Mouse (Mus musculus): Measurements from ENCODE around the gene Spryd3. TPM values are rescaled to one million over a fixed set of nuclear protein-coding genes. Genes with fewer than 3 reads are reported as not detected.
A peak's percentile ranks its signal among the peaks of the same experiment; 100 is the strongest.

Gene Spryd3
- polyA plus RNA-seq, 1 experiment: 46.6 TPM

GRCm38 (mm10) chr15:102105764-102106730 lies 30.0 kb downstream of the Spryd3 start:
- Histone ChIP-seq H3K27ac (ENCODE audit: control insufficient read depth, insufficient read depth, low read depth, low read length) (no peak overlapping the region), H3K4me3 (ENCODE audit: control insufficient read depth, low read depth, low read length) (no peak overlapping the region; the same call in 1 of the 2 replicates), H3K27me3 (ENCODE audit: control insufficient read depth, insufficient read depth, low read length) (no peaks in the 10 kb centered on the region), H3K36me3 (ENCODE audit: control insufficient read depth, insufficient read depth, low read length) (no peaks in the 10 kb centered on the region), H3K4me1 (ENCODE audit: control insufficient read depth, insufficient read depth, low read length) (peaks cover 16% of the 10 kb centered on the region)
- no peak for TF ChIP-seq CTCF (IDR thresholded peaks at IDR 0.05; ENCODE audit: control insufficient read depth, insufficient read depth, insufficient replicate concordance, low read depth, low read length)
- TF ChIP-seq POLR2A (IDR thresholded peaks at IDR 0.05; ENCODE audit: control insufficient read depth, low read depth, low read length): no peak

- H3K4me1 ChIP-seq (ENCODE audit: control insufficient read depth, insufficient read depth, low read length): peaks cover 16% of the 10 kb centered on the region
- no peaks in the 10 kb centered on the region for H3K27me3 ChIP-seq (ENCODE audit: control insufficient read depth, insufficient read depth, low read length)
- TF ChIP-seq CTCF (IDR thresholded peaks at IDR 0.05; ENCODE audit: control insufficient read depth, insufficient read depth, insufficient replicate concordance, low read depth, low read length): no peak
- TF ChIP-seq POLR2A (IDR thresholded peaks at IDR 0.05; ENCODE audit: control insufficient read depth, low read depth, low read length): no peak
- no peaks in the 10 kb centered on the region for H3K36me3 ChIP-seq (ENCODE audit: control insufficient read depth, insufficient read depth, low read length)
- peak overlapping the region; percentile 39; the same call in 1 of the 2 replicates for H3K27ac ChIP-seq (ENCODE audit: control insufficient read depth, insufficient read depth, low read depth, low read length)
- H3K4me3 ChIP-seq (ENCODE audit: control insufficient read depth, low read depth, low read length): no peak overlapping the region
Observed at GRCm38 (mm10) chr15:102105360-102105759, 30.7 kb downstream of the Spryd3 start.

- H3K27ac ChIP-seq (ENCODE audit: control insufficient read depth, insufficient read depth, low read depth, low read length): peak overlapping the region; percentile 63
- TF ChIP-seq POLR2A (IDR thresholded peaks at IDR 0.05; ENCODE audit: control insufficient read depth, low read depth, low read length) (0 out of 2 replicates have a peak, but pooled peaks have one; percentile 30), CTCF (IDR thresholded peaks at IDR 0.05; ENCODE audit: control insufficient read depth, insufficient read depth, insufficient replicate concordance, low read depth, low read length) (no peak)
- 0 out of 2 replicates have a peak overlapping the region, but pooled peaks have one; percentile 2 for H3K4me3 ChIP-seq (ENCODE audit: control insufficient read depth, low read depth, low read length)
- H3K36me3 ChIP-seq (ENCODE audit: control insufficient read depth, insufficient read depth, low read length): no peaks in the 10 kb centered on the region
- H3K4me1 ChIP-seq (ENCODE audit: control insufficient read depth, insufficient read depth, low read length): peaks cover 19% of the 10 kb centered on the region
- H3K27me3 ChIP-seq (ENCODE audit: control insufficient read depth, insufficient read depth, low read length): no peaks in the 10 kb centered on the region
Observed at GRCm38 (mm10) chr15:102103947-102104555, 32.0 kb downstream of the Spryd3 start.

- Histone ChIP-seq H3K27ac (ENCODE audit: control insufficient read depth, insufficient read depth, low read depth, low read length) (peak overlapping the region; percentile 63), H3K4me1 (ENCODE audit: control insufficient read depth, insufficient read depth, low read length) (peaks cover 19% of the 10 kb centered on the region), H3K36me3 (ENCODE audit: control insufficient read depth, insufficient read depth, low read length) (no peaks in the 10 kb centered on the region), H3K4me3 (ENCODE audit: control insufficient read depth, low read depth, low read length) (peak overlapping the region; percentile 12), H3K27me3 (ENCODE audit: control insufficient read depth, insufficient read depth, low read length) (no peaks in the 10 kb centered on the region)
- TF ChIP-seq POLR2A (IDR thresholded peaks at IDR 0.05; ENCODE audit: control insufficient read depth, low read depth, low read length): no peak
- no peak for TF ChIP-seq CTCF (IDR thresholded peaks at IDR 0.05; ENCODE audit: control insufficient read depth, insufficient read depth, insufficient replicate concordance, low read depth, low read length)
Observed at GRCm38 (mm10) chr15:102103371-102103946, 32.6 kb downstream of the Spryd3 start.

- Histone ChIP-seq H3K36me3 (ENCODE audit: control insufficient read depth, insufficient read depth, low read length) (no peaks in the 10 kb centered on the region), H3K27ac (ENCODE audit: control insufficient read depth, insufficient read depth, low read depth, low read length) (peak overlapping the region; percentile 74), H3K27me3 (ENCODE audit: control insufficient read depth, insufficient read depth, low read length) (no peaks in the 10 kb centered on the region), H3K4me3 (ENCODE audit: control insufficient read depth, low read depth, low read length) (peak overlapping the region; percentile 12), H3K4me1 (ENCODE audit: control insufficient read depth, insufficient read depth, low read length) (peaks cover 19% of the 10 kb centered on the region)
- TF ChIP-seq POLR2A (IDR thresholded peaks at IDR 0.05; ENCODE audit: control insufficient read depth, low read depth, low read length): no peak
Observed at GRCm38 (mm10) chr15:102102548-102103121, 33.4 kb downstream of the Spryd3 start.

- Histone ChIP-seq H3K27ac (ENCODE audit: control insufficient read depth, insufficient read depth, low read depth, low read length) (peak overlapping the region; percentile 74), H3K36me3 (ENCODE audit: control insufficient read depth, insufficient read depth, low read length) (no peaks in the 10 kb centered on the region), H3K4me1 (ENCODE audit: control insufficient read depth, insufficient read depth, low read length) (peaks cover 18% of the 10 kb centered on the region), H3K27me3 (ENCODE audit: control insufficient read depth, insufficient read depth, low read length) (no peaks in the 10 kb centered on the region), H3K4me3 (ENCODE audit: control insufficient read depth, low read depth, low read length) (no peak overlapping the region)
- TF ChIP-seq CTCF (IDR thresholded peaks at IDR 0.05; ENCODE audit: control insufficient read depth, insufficient read depth, insufficient replicate concordance, low read depth, low read length) (no peak), POLR2A (IDR thresholded peaks at IDR 0.05; ENCODE audit: control insufficient read depth, low read depth, low read length) (no peak)
Observed at GRCm38 (mm10) chr15:102101672-102102541, 34.1 kb downstream of the Spryd3 start.
